Mouse (Mus musculus) spleen, adult 10 weeks (tissue): ENCODE results near the gene Exo5. TPM values are rescaled to one million over a fixed set of nuclear protein-coding genes. Genes with fewer than 3 reads are reported as not detected.

ENCODE experiments used
- polyA plus RNA-seq: library from polyadenylated mRNA; stranded (reverse); fragments of 350-450 nt; fragmentation: Illumina TruSeq; extraction: RNeasy Lipid Tissue Mini Kit (QIAGEN cat#74804); gene quantifications from one replicate; pipeline ENCODE4 v1.2.3, GENCODE M21; 2015; ENCODE audit warnings: low replicate concordance; ENCODE audit not compliant: insufficient read depth

Exo5 gene
- 21.1 TPM for polyA plus RNA-seq

GRCm38 (mm10) chr4:120924554-120925299 is at the start of gene Exo5:
Gene Exo5, minus strand, starts transcription at chr4:120925017.

GRCm38 (mm10) chr4:120951428-120951973 is 26.7 kb upstream of the Exo5 start, which contains the start of gene Zfp69:
Gene Zfp69, minus strand, starts transcription at chr4:120951699.

Other genes with a start within 250 kb of the Exo5 start
- 0.12 TPM for gene Kcnq4, start 176.4 kb downstream of the Exo5 start, polyA plus RNA-seq
- 51.9 TPM for gene Nfyc, start 93.4 kb downstream of the Exo5 start, polyA plus RNA-seq
- gene Rims3, start 70.2 kb downstream of the Exo5 start, polyA plus RNA-seq: 8.0 TPM
- gene Zfp69, start 26.7 kb upstream of the Exo5 start, polyA plus RNA-seq: 4.8 TPM
- 205 TPM for gene Smap2, start 92.2 kb upstream of the Exo5 start, polyA plus RNA-seq
- 0.07 TPM for gene Col9a2, start 114.4 kb upstream of the Exo5 start, polyA plus RNA-seq
- 45.3 TPM for gene Zmpste24, start 173.2 kb upstream of the Exo5 start, polyA plus RNA-seq
- not detected for gene Tmco2, start 184.2 kb upstream of the Exo5 start, polyA plus RNA-seq